ENCODE assay signal across 9 mouse cellular contexts in the genomic region with DNA sequence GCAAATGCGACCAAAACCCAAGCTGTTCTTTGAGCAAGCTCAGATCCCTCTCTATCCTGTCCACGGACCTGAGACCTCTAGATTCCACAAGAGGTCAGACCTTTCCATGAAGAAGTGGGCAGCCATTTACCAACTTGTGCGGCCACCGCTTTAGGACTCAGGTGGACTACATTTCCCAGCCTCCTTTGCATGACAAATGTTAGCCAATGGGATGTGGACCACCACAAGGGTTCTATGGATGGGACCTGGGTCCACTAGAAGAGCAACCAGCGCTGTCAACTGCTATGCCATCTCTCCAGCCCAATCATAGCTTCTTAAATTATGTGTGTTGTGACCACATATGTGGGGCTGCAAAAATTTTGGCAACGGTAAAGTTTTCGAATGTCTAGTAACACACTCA. TPM values are rescaled to one million over a fixed set of nuclear protein-coding genes. Genes with fewer than 3 reads are reported as not detected.
DNase-seq lines count a peak whose midpoint lies in the region; ATAC-seq lines count a peak whose summit lies in the region.
"Had no signal": no experiment of that assay in that cellular context is flagged by ENCODE, and none has a peak within 500 bp of the region (broad histone marks: within the 10 kb centered on the region; RNA-seq: fewer than 3 reads in every experiment).

No protein-coding gene starts in this region.

- H3K4me1 ChIP-seq in kidney, embryonic 16.5 days (ENCODE audit: insufficient read depth, low read length): peaks cover 5% of the 10 kb centered on the region
- H3K4me1 ChIP-seq in hindbrain, embryonic 13.5 days (replicated peaks): peaks cover 12% of the 10 kb centered on the region
- H3K4me1 ChIP-seq in midbrain, embryonic 16.5 days (ENCODE audit: control insufficient read depth, insufficient read depth, low read length): peaks cover 7% of the 10 kb centered on the region

- no peak overlapping the region for H3K27ac ChIP-seq in kidney, embryonic 16.5 days (ENCODE audit: low read length)
- no peak overlapping the region for H3K27ac ChIP-seq in hindbrain, embryonic 13.5 days
- H3K27ac ChIP-seq in midbrain, embryonic 16.5 days (ENCODE audit: low read length): no peak overlapping the region
- H3K27ac ChIP-seq: macrophage had no signal

- no peaks in the 10 kb centered on the region; the same call in 1 of the 2 replicates for H3K27me3 ChIP-seq in kidney, embryonic 16.5 days (ENCODE audit: insufficient read depth, low read length)
- 0 out of 2 replicates have a peak, but pooled peaks cover 6% of the 10 kb centered on the region for H3K27me3 ChIP-seq in hindbrain, embryonic 13.5 days
- no peaks in the 10 kb centered on the region for H3K27me3 ChIP-seq in midbrain, embryonic 16.5 days (ENCODE audit: control insufficient read depth, insufficient read depth, low read depth, low read length)

- ATAC-seq in kidney, embryonic 16.5 days (ENCODE audit: low FRiP score, low TSS enrichment): no peak
- ATAC-seq in hindbrain, embryonic 13.5 days (ENCODE audit: low FRiP score): peak; percentile 38; the same call in 1 of the 2 replicates
- peak; percentile 49 for ATAC-seq in midbrain, embryonic 16.5 days
- no peak for ATAC-seq in monocyte, adult 5-6 weeks (replicated peaks; ENCODE audit: insufficient number of reproducible peaks, low FRiP score, low TSS enrichment, poor library complexity, severe bottlenecking)

- H3K36me3 ChIP-seq in kidney, embryonic 16.5 days (ENCODE audit: insufficient read depth, low read length): no peaks in the 10 kb centered on the region
- H3K36me3 ChIP-seq in hindbrain, embryonic 13.5 days: peaks cover 4% of the 10 kb centered on the region; the same call in 1 of the 2 replicates
- no peaks in the 10 kb centered on the region for H3K36me3 ChIP-seq in midbrain, embryonic 16.5 days (ENCODE audit: control insufficient read depth, insufficient read depth, low read length)

- no peak overlapping the region for H3K4me3 ChIP-seq in kidney, embryonic 16.5 days (ENCODE audit: low read length)
- no peak overlapping the region for H3K4me3 ChIP-seq in hindbrain, embryonic 13.5 days
- H3K4me3 ChIP-seq in midbrain, embryonic 16.5 days (ENCODE audit: low read depth, low read length): no peak overlapping the region

- no peak overlapping the region for H3K9ac ChIP-seq in kidney, embryonic 16.5 days (replicated peaks; ENCODE audit: low read length)
- no peak overlapping the region for H3K9ac ChIP-seq in hindbrain, embryonic 13.5 days
- no peak overlapping the region for H3K9ac ChIP-seq in midbrain, embryonic 16.5 days (ENCODE audit: low read depth, low read length)

- H3K9me3 ChIP-seq in kidney, embryonic 16.5 days (ENCODE audit: low read length): no peaks in the 10 kb centered on the region
- H3K9me3 ChIP-seq in hindbrain, embryonic 13.5 days: no peaks in the 10 kb centered on the region
- H3K9me3 ChIP-seq in midbrain, embryonic 16.5 days (replicated peaks; ENCODE audit: control insufficient read depth, low read length, poor library complexity, severe bottlenecking): no peaks in the 10 kb centered on the region

- 56% methylated on average over 7 of the region's 7 CpGs for WGBS in kidney, embryonic 16.5 days
- 66% methylated on average over 7 of the region's 7 CpGs for WGBS in hindbrain, embryonic 13.5 days
- 67% methylated on average over 7 of the region's 7 CpGs for WGBS in midbrain, embryonic 16.5 days

- no peak overlapping the region for H3K4me2 ChIP-seq in kidney, embryonic 16.5 days (replicated peaks; ENCODE audit: low read depth, low read length)
- H3K4me2 ChIP-seq in hindbrain, embryonic 13.5 days: peak overlapping the region; percentile 63
- no peak overlapping the region for H3K4me2 ChIP-seq in midbrain, embryonic 16.5 days (ENCODE audit: low read length)

- DNase-seq in kidney, adult 9 months: peak; percentile 28
- peak; percentile 55 for DNase-seq in cerebellum, adult 11-12 months
- DNase-seq in urinary bladder, postnatal 4 days (ENCODE audit: low spot score in 2 of 2): no peak
- no peak for DNase-seq in spleen, postnatal 14 days (ENCODE audit: low spot score in 2 of 2)

RNA-seq across cellular contexts. Expression of gene Man2b2, which starts 0.8 kb away (rescaled TPM):
- 16.0 and 16.2 TPM in 2 replicates for polyA plus RNA-seq in kidney, embryonic 16.5 days (2015; fragmentation: Nextera tagmentation; extraction: Ambion mirVana)
- polyA plus RNA-seq in hindbrain, embryonic 13.5 days (2015; fragmentation: Nextera tagmentation; extraction: Ambion mirVana): 12.1 and 12.3 TPM in 2 replicates
- 11.5 and 11.6 TPM in 2 replicates for polyA plus RNA-seq in midbrain, embryonic 16.5 days (2015; fragmentation: Nextera tagmentation; extraction: Ambion mirVana)
- 13.3 to 21.5 TPM (median 20.8 TPM) in 3 replicates for total RNA-seq in monocyte, adult 5-6 weeks (2017)

RNA-seq across cellular contexts. Expression of gene Mrfap1, which starts 34.7 kb away (rescaled TPM):
- 396 and 428 TPM in 2 replicates for polyA plus RNA-seq in kidney, embryonic 16.5 days (2015; fragmentation: Nextera tagmentation; extraction: Ambion mirVana)
- 294 and 302 TPM in 2 replicates for polyA plus RNA-seq in hindbrain, embryonic 13.5 days (2015; fragmentation: Nextera tagmentation; extraction: Ambion mirVana)
- polyA plus RNA-seq in midbrain, embryonic 16.5 days (2015; fragmentation: Nextera tagmentation; extraction: Ambion mirVana): 278 and 289 TPM in 2 replicates
- total RNA-seq in monocyte, adult 5-6 weeks (2017): 214 to 260 TPM (median 240 TPM) in 3 replicates

RNA-seq across cellular contexts. Expression of gene Ppp2r2c, which starts 37.0 kb away (rescaled TPM):
- 0.28 TPM in 1 of 2 replicates, not detected in the other for polyA plus RNA-seq in kidney, embryonic 16.5 days (2015; fragmentation: Nextera tagmentation; extraction: Ambion mirVana)
- 24.6 and 26.7 TPM in 2 replicates for polyA plus RNA-seq in hindbrain, embryonic 13.5 days (2015; fragmentation: Nextera tagmentation; extraction: Ambion mirVana)
- polyA plus RNA-seq in midbrain, embryonic 16.5 days (2015; fragmentation: Nextera tagmentation; extraction: Ambion mirVana): 56.8 and 61.1 TPM in 2 replicates
- 0.10 TPM in 1 of 3 replicates, not detected in the others for total RNA-seq in monocyte, adult 5-6 weeks (2017)
- polyA plus RNA-seq: macrophage had no signal

Comparison
In these comparisons a context has a peak if more than half of its experiments do, and no peak if none do; other contexts are left out.
1. DNase-seq: peak in kidney, adult 9 months (single experiment) and cerebellum, adult 11-12 months (single experiment); none in urinary bladder, postnatal 4 days (0 of 2) and spleen, postnatal 14 days (0 of 2).
2. ATAC-seq: peak in hindbrain, embryonic 13.5 days (single experiment) and midbrain, embryonic 16.5 days (single experiment); none in kidney, embryonic 16.5 days (single experiment) and monocyte, adult 5-6 weeks (single experiment).
3. RNA of gene Ppp2r2c, which starts 37.0 kb away (polyA plus RNA-seq): 56.8 to 61.1 TPM in midbrain, embryonic 16.5 days and 24.6 to 26.7 TPM in hindbrain, embryonic 13.5 days; 0.28 TPM in kidney, embryonic 16.5 days; every median in the first group is over 10 times any median in the second.